Mouse (Mus musculus) urinary bladder, postnatal 36 days (tissue): ENCODE data around the gene Rab36.
A peak's percentile ranks its signal among the peaks of the same experiment; 100 is the strongest.

Source experiments
- DNase-seq, 2 experiments: peaks; one replicate each; pipeline ENCODE4 v3.0.0; 2022; ENCODE audit warnings: low spot score in 2 of 2, mixed read lengths in 1 of 2

Gene Rab36

GRCm38 (mm10) chr10:75045831-75046230 is 9.0 kb downstream of the Rab36 start:
- DNase-seq, result no peak

- no peak for DNase-seq
Observed at GRCm38 (mm10) chr10:75048711-75049110, 11.9 kb downstream of the Rab36 start.

- no peak for DNase-seq
Observed at GRCm38 (mm10) chr10:75051364-75052074, 14.7 kb downstream of the Rab36 start.

- DNase-seq, result no peak
Observed at GRCm38 (mm10) chr10:75052902-75053301, 16.0 kb downstream of the Rab36 start.

GRCm38 (mm10) chr10:75053655-75054054 is 16.8 kb downstream of the Rab36 start:
- no peak for DNase-seq

GRCm38 (mm10) chr10:75054125-75054524 is 17.3 kb downstream of the Rab36 start:
- DNase-seq, result no peak

- DNase-seq, result no peak
Observed at GRCm38 (mm10) chr10:75055672-75056071, 18.8 kb downstream of the Rab36 start.

GRCm38 (mm10) chr10:75056255-75056654 is 19.4 kb downstream of the Rab36 start:
- no peak for DNase-seq

- no peak for DNase-seq
Observed at GRCm38 (mm10) chr10:75058336-75058735, 21.5 kb downstream of the Rab36 start.

GRCm38 (mm10) chr10:75058761-75059395 is 22.0 kb downstream of the Rab36 start:
- DNase-seq, result no peak

GRCm38 (mm10) chr10:75059396-75059795 is 22.5 kb downstream of the Rab36 start:
- DNase-seq, result peak; percentile 66 to 77

- DNase-seq, result peak; percentile 74 to 79
Observed at GRCm38 (mm10) chr10:75060217-75060842, 23.5 kb downstream of the Rab36 start, which contains the start of gene Bcr. Bcr (plus strand) TSS chr10:75060592.

GRCm38 (mm10) chr10:75060843-75061235 is 24.0 kb downstream of the Rab36 start:
- peak in 1 of 2 experiments; percentile 10 for DNase-seq

GRCm38 (mm10) chr10:75061341-75062188 is 24.7 kb downstream of the Rab36 start:
- peak; percentile 20 to 29 for DNase-seq

- no peak for DNase-seq
Observed at GRCm38 (mm10) chr10:75062189-75062561, 25.3 kb downstream of the Rab36 start.

GRCm38 (mm10) chr10:75062621-75063020 is 25.8 kb downstream of the Rab36 start:
- no peak for DNase-seq

- DNase-seq, result no peak
Observed at GRCm38 (mm10) chr10:75063301-75063965, 26.6 kb downstream of the Rab36 start.

- DNase-seq, result no peak
Observed at GRCm38 (mm10) chr10:75065691-75066090, 28.8 kb downstream of the Rab36 start.

GRCm38 (mm10) chr10:75067446-75067845 is 30.6 kb downstream of the Rab36 start:
- DNase-seq, result no peak

- no peak for DNase-seq
Observed at GRCm38 (mm10) chr10:75068086-75068485, 31.2 kb downstream of the Rab36 start.

GRCm38 (mm10) chr10:75068624-75069328 is 31.9 kb downstream of the Rab36 start:
- DNase-seq, result peak in 1 of 2 experiments; percentile 34
